Mouse (Mus musculus) olfactory bulb, adult 2 months (tissue): ENCODE data around the gene Shisal1.

ENCODE experiments used
- CTCF ChIP-seq: fragments of 200-500 bp; IDR thresholded peaks from 2 replicates; pipeline ENCODE4 v1.5.1; 2012; ENCODE audit warnings: low read depth, mild to moderate bottlenecking, low read length, moderate library complexity; ENCODE audit not compliant: insufficient read depth
- POLR2A ChIP-seq: fragments of 200-500 bp; IDR thresholded peaks from 2 replicates; pipeline ENCODE4 v1.6.1; 2012; ENCODE audit warnings: mild to moderate bottlenecking, low read depth, low read length, moderate library complexity; ENCODE audit not compliant: insufficient read depth

DNA sequence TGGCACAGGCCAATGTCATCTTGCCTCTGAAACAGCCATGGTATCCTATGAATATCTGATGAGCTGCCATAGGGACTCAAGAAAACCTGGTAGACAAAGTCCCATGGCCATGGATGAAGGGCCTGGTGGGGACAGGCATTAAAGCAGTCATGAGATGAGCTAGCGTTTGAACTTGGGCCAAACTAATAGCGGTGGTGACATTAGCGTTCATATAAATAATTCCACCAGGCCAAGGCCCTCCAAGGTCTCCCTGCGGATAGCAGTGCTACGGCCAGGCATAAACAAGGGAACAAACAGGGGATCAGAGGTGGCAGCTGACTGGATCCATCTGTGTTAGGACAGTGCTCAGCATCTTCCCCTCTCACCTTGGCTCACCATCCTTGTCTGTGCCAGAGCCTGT is 21.2 kb downstream of the Shisal1 start:
- TF ChIP-seq POLR2A (no peak), CTCF (no peak)
